Mouse (Mus musculus) forebrain, embryonic 10.5 days (tissue): ENCODE data around the gene Foxe3. TPM values are rescaled to one million over a fixed set of nuclear protein-coding genes. Genes with fewer than 3 reads are reported as not detected.
A peak's percentile ranks its signal among the peaks of the same experiment; 100 is the strongest.
"Not testable (repeated sequence)": the region's sequence is repeated elsewhere in the genome, so short reads cannot be mapped to it uniquely, and the experiment has no call there.

Experiments
- DNase-seq: peaks from one replicate; pipeline ENCODE4 v3.0.0-alpha.2; 2017; ENCODE audit warnings: low spot score; ENCODE audit errors: extremely low spot score
- H3K27ac ChIP-seq: fragments of 300-500 bp; sonication (generic); 2 replicates; pipeline ENCODE4 v1.5.1; 2016; ENCODE audit warnings: mild to moderate bottlenecking
- H3K27me3 ChIP-seq: fragments of 300-500 bp; sonication (generic); 2 replicates; pipeline ENCODE4 v1.6.1; 2016; ENCODE audit warnings: mild to moderate bottlenecking; ENCODE audit not compliant: poor library complexity, severe bottlenecking
- H3K36me3 ChIP-seq: fragments of 300-500 bp; sonication (generic); replicated peaks from 2 replicates; pipeline ENCODE4 v1.6.1; 2016; ENCODE audit warnings: mild to moderate bottlenecking, moderate library complexity
- H3K4me1 ChIP-seq: fragments of 300-500 bp; sonication (generic); 2 replicates; pipeline ENCODE4 v1.6.1; 2016
- H3K4me3 ChIP-seq: fragments of 300-500 bp; sonication (generic); 2 replicates; pipeline ENCODE4 v1.5.1; 2016; ENCODE audit warnings: mild to moderate bottlenecking, moderate library complexity
- H3K9me3 ChIP-seq: fragments of 300-500 bp; sonication (generic); 2 replicates; pipeline ENCODE4 v1.6.1; 2016; ENCODE audit warnings: mild to moderate bottlenecking, moderate library complexity
- WGBS: fragments of 180-500 bp; shearing (Covaris S2); methylation state at CpG from one replicate; pipeline ENCODE4 v1.1.7; 2016; 5-methylcytosine and 5-hydroxymethylcytosine counted together
- polyA plus RNA-seq: library from polyadenylated mRNA; unstranded; fragments of >200 nt; fragmentation: Nextera tagmentation; extraction: Ambion mirVana; gene quantifications from 2 replicates; pipeline ENCODE4 v1.2.1, GENCODE M21; 2016

Foxe3 gene
- 1.1 and 1.5 TPM in 2 replicates for polyA plus RNA-seq

- H3K4me3 ChIP-seq = peak within 1 kb of the TSS; percentile 53
- no peaks in the 10 kb centered on the region for H3K36me3 ChIP-seq
- under 1% methylated on average over 25 of the region's 25 CpGs for WGBS
- H3K9me3 ChIP-seq = no peaks in the 10 kb centered on the region
- no peak for DNase-seq
- H3K27me3 ChIP-seq = peaks cover 95% of the 10 kb centered on the region
- H3K27ac ChIP-seq = peak within 1 kb of the TSS; percentile 76
- H3K4me1 ChIP-seq = peaks cover 27% of the 10 kb centered on the region
Measured at GRCm38 (mm10) chr4:114925917-114926312, at the start of gene Foxe3. Gene Foxe3, minus strand, starts transcription at chr4:114926013.

DNA sequence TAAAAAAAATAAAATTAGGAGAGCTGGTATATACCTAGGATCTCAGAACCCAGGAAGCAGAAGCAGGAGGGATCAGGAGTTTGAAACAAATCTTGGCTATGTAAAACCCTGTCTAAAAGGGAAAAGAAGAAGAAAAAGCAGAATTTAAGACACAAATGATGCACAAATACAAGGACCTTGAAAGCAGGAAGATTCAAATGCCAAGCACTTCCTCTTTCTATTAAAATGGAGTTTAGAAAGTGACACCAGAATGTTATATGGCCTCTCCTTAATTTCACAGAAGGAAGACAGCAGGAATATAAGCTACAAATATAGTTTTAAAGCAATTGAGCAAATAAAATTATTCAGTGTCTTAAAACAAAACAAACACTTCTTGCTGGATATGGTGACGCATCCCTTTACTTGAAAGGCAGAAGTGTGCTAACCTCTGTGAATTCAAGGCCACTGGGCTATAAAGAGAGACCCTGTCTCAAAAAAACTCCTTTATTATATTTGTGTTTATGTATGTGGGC, 47.5 kb upstream of the Foxe3 start:
- Histone ChIP-seq H3K27me3 (no peaks in the 10 kb centered on the region), H3K36me3 (peaks cover 9% of the 10 kb centered on the region), H3K27ac (no peak overlapping the region), H3K4me3 (no peak overlapping the region), H3K9me3 (no peaks in the 10 kb centered on the region), H3K4me1 (no peaks in the 10 kb centered on the region)
- DNase-seq = no peak
- WGBS = 88% methylated on average over 1 of the region's 1 CpGs

GRCm38 (mm10) chr4:114970736-114971135, 44.9 kb upstream of the Foxe3 start:
- Histone ChIP-seq H3K27me3 (no peaks in the 10 kb centered on the region), H3K4me3 (no peak overlapping the region)
- WGBS = 93% methylated on average over 5 of the region's 5 CpGs

GRCm38 (mm10) chr4:114960881-114961280, 35.1 kb upstream of the Foxe3 start:
- H3K4me1 ChIP-seq, H3K4me3 ChIP-seq, H3K27me3 ChIP-seq, DNase-seq, H3K27ac ChIP-seq, H3K9me3 ChIP-seq: not testable (repeated sequence)
- peaks cover 49% of the 10 kb centered on the region for H3K36me3 ChIP-seq
- WGBS = 95% methylated on average over 2 of the region's 2 CpGs

More at GRCm38 (mm10) chr4:114970736-114971135, 44.9 kb upstream of the Foxe3 start:
- H3K4me1 ChIP-seq = no peaks in the 10 kb centered on the region
- no peak for DNase-seq
- peaks cover 33% of the 10 kb centered on the region for H3K36me3 ChIP-seq
- H3K27ac ChIP-seq = no peak overlapping the region
- no peaks in the 10 kb centered on the region for H3K9me3 ChIP-seq

DNA sequence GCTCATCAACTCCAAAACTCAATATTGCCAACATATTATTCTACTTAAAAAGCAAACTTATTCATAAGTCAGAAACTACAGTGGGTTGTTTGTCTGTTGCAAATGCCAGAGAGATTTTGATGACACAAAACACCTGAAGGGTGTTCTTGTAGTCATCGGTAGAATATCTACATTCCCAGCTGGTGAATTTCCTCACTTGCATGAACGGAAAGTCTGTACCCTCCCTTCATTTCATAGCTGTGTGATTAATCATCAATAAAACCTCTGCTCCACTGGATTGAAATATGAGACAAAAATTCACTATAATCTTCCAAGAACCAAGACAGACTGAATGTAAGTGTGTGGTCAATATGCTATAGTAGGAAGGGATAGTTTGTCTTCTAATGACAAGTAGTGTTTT, 33.7 kb upstream of the Foxe3 start:
- Histone ChIP-seq H3K36me3 (peaks cover 36% of the 10 kb centered on the region), H3K27me3 (no peaks in the 10 kb centered on the region), H3K27ac (no peak overlapping the region), H3K4me3 (no peak overlapping the region), H3K4me1 (no peaks in the 10 kb centered on the region), H3K9me3 (no peaks in the 10 kb centered on the region)
- WGBS = 98% methylated on average over 2 of the region's 2 CpGs
- no peak for DNase-seq

DNA sequence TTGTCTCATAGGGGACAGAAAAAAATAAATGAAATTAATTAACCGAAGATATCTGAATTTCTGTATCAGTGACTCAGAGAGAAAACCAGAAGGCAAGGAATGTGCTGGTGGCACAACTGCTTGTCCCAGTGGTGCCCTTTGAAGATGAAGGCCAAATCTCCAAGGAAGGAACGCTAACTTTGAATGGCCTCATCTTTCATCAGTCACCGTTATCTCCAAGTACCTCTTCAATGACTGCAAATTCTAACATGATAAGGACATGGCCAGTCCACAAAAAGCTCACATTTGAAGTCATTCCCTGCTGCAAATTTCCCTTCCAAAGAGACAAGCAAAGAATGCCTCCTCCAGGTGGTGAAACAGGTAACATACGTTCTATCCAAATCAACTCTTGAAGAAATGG, 33.0 kb upstream of the Foxe3 start:
- no peaks in the 10 kb centered on the region for H3K4me1 ChIP-seq
- no peak for DNase-seq
- no peak overlapping the region for H3K27ac ChIP-seq
- WGBS = 93% methylated on average over 4 of the region's 4 CpGs
- H3K9me3 ChIP-seq = no peaks in the 10 kb centered on the region
- H3K36me3 ChIP-seq = peaks cover 31% of the 10 kb centered on the region
- no peak overlapping the region for H3K4me3 ChIP-seq
- H3K27me3 ChIP-seq = no peaks in the 10 kb centered on the region

GRCm38 (mm10) chr4:114958231-114958630, 32.4 kb upstream of the Foxe3 start:
- H3K27ac ChIP-seq = no peak overlapping the region
- no peaks in the 10 kb centered on the region for H3K27me3 ChIP-seq
- no peaks in the 10 kb centered on the region for H3K4me1 ChIP-seq
- peaks cover 29% of the 10 kb centered on the region for H3K36me3 ChIP-seq
- H3K9me3 ChIP-seq = no peaks in the 10 kb centered on the region
- DNase-seq = no peak
- 91% methylated on average over 2 of the region's 2 CpGs for WGBS
- no peak overlapping the region for H3K4me3 ChIP-seq

DNA sequence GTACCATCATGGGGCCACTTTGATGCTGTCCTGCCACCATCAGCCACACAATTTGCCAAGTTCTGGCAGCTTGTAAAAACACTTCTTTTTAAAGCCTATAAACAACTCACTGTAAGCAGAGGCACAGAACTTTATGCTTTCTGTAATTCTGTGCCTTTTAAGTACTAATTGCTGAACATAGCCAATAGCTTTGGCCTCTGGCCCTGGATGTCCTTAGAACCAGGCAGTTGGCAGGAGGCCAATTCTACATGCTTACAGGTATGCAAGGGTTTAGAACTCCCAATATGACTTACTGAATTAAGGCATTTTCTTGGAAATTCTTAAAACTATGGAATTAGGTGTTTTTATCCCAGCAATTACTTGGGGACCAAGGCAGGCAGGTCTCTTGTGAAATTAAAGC, 31.6 kb upstream of the Foxe3 start:
- no peak overlapping the region for H3K4me3 ChIP-seq
- H3K36me3 ChIP-seq = peaks cover 21% of the 10 kb centered on the region
- no peaks in the 10 kb centered on the region for H3K4me1 ChIP-seq
- H3K27me3 ChIP-seq = no peaks in the 10 kb centered on the region
- no peak overlapping the region for H3K27ac ChIP-seq
- no peak for DNase-seq
- H3K9me3 ChIP-seq = no peaks in the 10 kb centered on the region

DNA sequence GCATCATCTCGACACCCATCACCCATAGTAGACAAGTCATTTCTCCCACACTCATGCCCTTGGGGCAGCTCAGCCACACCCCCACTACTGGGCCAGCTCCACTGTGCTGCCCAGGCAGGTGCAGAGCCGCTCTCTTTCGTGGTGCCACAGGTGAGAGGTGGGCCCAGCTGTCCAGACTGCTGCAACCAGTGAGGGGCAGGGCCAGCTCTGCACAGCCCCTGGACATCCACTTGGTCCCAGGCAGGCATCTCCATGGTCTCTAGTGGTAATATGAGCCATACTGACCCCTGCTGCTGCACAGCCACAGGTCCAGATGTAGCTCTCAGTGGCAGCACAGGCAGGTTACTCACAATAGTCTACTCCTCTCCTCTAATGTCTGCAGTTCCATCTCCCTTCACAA, 27.4 kb upstream of the Foxe3 start:
- Histone ChIP-seq H3K27me3 (peaks cover 11% of the 10 kb centered on the region), H3K27ac (no peak overlapping the region), H3K9me3 (no peaks in the 10 kb centered on the region), H3K36me3 (no peaks in the 10 kb centered on the region), H3K4me1 (no peaks in the 10 kb centered on the region), H3K4me3 (no peak overlapping the region)
- WGBS = 84% methylated on average over 3 of the region's 3 CpGs
- DNase-seq = no peak

- H3K27me3 ChIP-seq = peaks cover 59% of the 10 kb centered on the region
- H3K27ac ChIP-seq = no peak overlapping the region
- peaks cover 13% of the 10 kb centered on the region for H3K4me1 ChIP-seq
- H3K4me3 ChIP-seq = no peak overlapping the region
- H3K36me3 ChIP-seq = no peaks in the 10 kb centered on the region
- no peaks in the 10 kb centered on the region for H3K9me3 ChIP-seq
- 72% methylated on average over 7 of the region's 7 CpGs for WGBS
- DNase-seq = no peak
Measured at GRCm38 (mm10) chr4:114947852-114948481, 22.2 kb upstream of the Foxe3 start.

DNA sequence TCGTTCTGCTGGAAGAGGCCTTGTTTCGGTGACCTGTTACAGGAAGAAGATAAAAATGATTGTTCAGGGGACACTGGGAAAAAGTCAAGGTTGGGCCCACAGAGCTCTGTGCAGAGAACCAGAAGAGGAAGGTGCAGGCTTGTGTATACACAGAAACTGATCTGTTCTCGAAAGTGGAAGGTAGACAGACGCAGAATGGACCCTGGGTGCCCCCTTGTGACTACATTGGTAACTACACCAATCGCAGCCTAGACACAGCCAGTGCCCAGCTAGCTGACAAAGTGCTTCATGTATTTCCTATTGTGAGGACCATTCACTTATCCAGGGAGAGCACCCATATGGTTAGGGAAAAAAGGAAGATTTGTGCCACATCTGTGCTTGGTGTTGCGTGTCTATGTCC, 21.6 kb upstream of the Foxe3 start:
- H3K4me3 ChIP-seq = no peak overlapping the region
- H3K9me3 ChIP-seq = no peaks in the 10 kb centered on the region
- no peak overlapping the region for H3K27ac ChIP-seq
- no peaks in the 10 kb centered on the region for H3K36me3 ChIP-seq
- DNase-seq = peak; percentile 69
- WGBS = 26% methylated on average over 6 of the region's 6 CpGs
- peaks cover 19% of the 10 kb centered on the region for H3K4me1 ChIP-seq
- H3K27me3 ChIP-seq = peaks cover 63% of the 10 kb centered on the region

- H3K27ac ChIP-seq = no peak overlapping the region
- H3K9me3 ChIP-seq = no peaks in the 10 kb centered on the region
- 90% methylated on average over 4 of the region's 4 CpGs for WGBS
- peaks cover 27% of the 10 kb centered on the region for H3K4me1 ChIP-seq
- H3K36me3 ChIP-seq = no peaks in the 10 kb centered on the region
- no peak overlapping the region for H3K4me3 ChIP-seq
- DNase-seq = peak; percentile 11
- peaks cover 73% of the 10 kb centered on the region for H3K27me3 ChIP-seq
Measured at GRCm38 (mm10) chr4:114946416-114946815, 20.6 kb upstream of the Foxe3 start.

DNA sequence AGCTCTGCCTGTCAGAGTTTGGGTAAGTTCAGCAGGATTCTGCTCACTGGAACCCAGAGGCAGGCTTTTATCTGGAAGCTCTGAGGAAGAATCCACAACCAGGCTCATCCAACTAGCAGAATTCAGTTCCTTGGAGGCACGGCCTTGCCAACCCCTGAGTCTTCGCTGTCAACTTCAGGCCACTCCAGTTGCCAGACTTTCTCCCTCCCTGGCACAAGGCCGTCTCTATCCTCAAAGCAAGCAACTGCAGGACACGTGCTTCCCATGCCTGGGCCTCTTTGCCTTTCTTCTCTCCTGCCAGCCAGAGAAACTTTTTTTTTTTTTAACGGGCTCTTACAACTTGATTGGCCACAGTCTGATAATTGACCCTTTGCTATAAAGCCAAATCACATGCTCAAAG, 19.2 kb upstream of the Foxe3 start:
- DNase-seq = peak; percentile 22
- peaks cover 82% of the 10 kb centered on the region for H3K27me3 ChIP-seq
- 34% methylated on average over 5 of the region's 5 CpGs for WGBS

More for the DNA sequence above, 19.2 kb upstream of the Foxe3 start:
- Histone ChIP-seq H3K9me3 (no peaks in the 10 kb centered on the region), H3K36me3 (no peaks in the 10 kb centered on the region), H3K4me3 (no peak overlapping the region), H3K27ac (no peak overlapping the region), H3K4me1 (peaks cover 28% of the 10 kb centered on the region)
